Mouse (Mus musculus): ENCODE measurements around the gene Sik3. TPM values are rescaled to one million over a fixed set of nuclear protein-coding genes. Genes with fewer than 3 reads are reported as not detected.

Sik3 gene
- polyA plus RNA-seq, 1 experiment = 32.0 TPM

GRCm38 (mm10) chr9:46026058-46026849 lies 13.6 kb downstream of the Sik3 start:
- H3K4me3 ChIP-seq (ENCODE audit: insufficient read depth, poor library complexity, severe bottlenecking) = no peak overlapping the region
- TF ChIP-seq FOSL1 (IDR thresholded peaks at IDR 0.05; ENCODE audit: insufficient read depth, low read length, poor library complexity, severe bottlenecking) (no peak), MYOD1 (IDR thresholded peaks at IDR 0.05; ENCODE audit: control insufficient read depth, insufficient read length, low read depth) (no peak)
- no peaks in the 10 kb centered on the region for H3K36me3 ChIP-seq (ENCODE audit: control insufficient read depth, insufficient read depth)
- no peak overlapping the region for H3ac ChIP-seq (ENCODE audit: control insufficient read depth, insufficient read length, low read depth)
- no peaks in the 10 kb centered on the region for H3K27me3 ChIP-seq (ENCODE audit: control insufficient read depth, insufficient read depth, insufficient read length)
- H3K79me2 ChIP-seq (ENCODE audit: control insufficient read depth, insufficient read depth) = peaks cover 100% of the 10 kb centered on the region
- peaks cover 68% of the 10 kb centered on the region for H3K79me3 ChIP-seq (ENCODE audit: low read depth)

- no peak for TF ChIP-seq CEBPB (IDR thresholded peaks at IDR 0.05; ENCODE audit: low read depth)
- no peak for TF ChIP-seq FOSL1 (IDR thresholded peaks at IDR 0.05; ENCODE audit: insufficient read depth, low read length, poor library complexity, severe bottlenecking)
- TF ChIP-seq USF1 (IDR thresholded peaks at IDR 0.05; ENCODE audit: low read depth) = no peak
- TF ChIP-seq MAX (IDR thresholded peaks at IDR 0.05) = no peak
- TF ChIP-seq CTCF (IDR thresholded peaks at IDR 0.05; ENCODE audit: control insufficient read depth, insufficient read depth, insufficient read length) = no peak
- no peak for TF ChIP-seq MYOD1 (IDR thresholded peaks at IDR 0.05; ENCODE audit: control insufficient read depth, insufficient read length, low read depth)
- TF ChIP-seq MYOG (IDR thresholded peaks at IDR 0.05; ENCODE audit: control insufficient read depth, extremely low read depth, insufficient read length) = no peak
- no peak overlapping the region for H3ac ChIP-seq (ENCODE audit: control insufficient read depth, insufficient read length, low read depth)
- no peaks in the 10 kb centered on the region for H3K36me3 ChIP-seq (ENCODE audit: control insufficient read depth, insufficient read depth)
Measured at GRCm38 (mm10) chr9:46027994-46028393, 15.4 kb downstream of the Sik3 start.

GRCm38 (mm10) chr9:46029534-46029933 lies 16.9 kb downstream of the Sik3 start:
- no peak overlapping the region for H3K4me3 ChIP-seq (ENCODE audit: insufficient read depth, poor library complexity, severe bottlenecking)
- H3K79me2 ChIP-seq (ENCODE audit: control insufficient read depth, insufficient read depth) = peaks cover 100% of the 10 kb centered on the region
- TF ChIP-seq MYOD1 (IDR thresholded peaks at IDR 0.05; ENCODE audit: control insufficient read depth, insufficient read length, low read depth) (no peak), CEBPB (IDR thresholded peaks at IDR 0.05; ENCODE audit: low read depth) (no peak), MYOG (IDR thresholded peaks at IDR 0.05; ENCODE audit: control insufficient read depth, extremely low read depth, insufficient read length) (no peak)
- no peaks in the 10 kb centered on the region for H3K36me3 ChIP-seq (ENCODE audit: control insufficient read depth, insufficient read depth)
- H3K79me3 ChIP-seq (ENCODE audit: low read depth) = peaks cover 61% of the 10 kb centered on the region
- H3ac ChIP-seq (ENCODE audit: control insufficient read depth, insufficient read length, low read depth) = no peak overlapping the region
- H3K27me3 ChIP-seq (ENCODE audit: control insufficient read depth, insufficient read depth, insufficient read length) = no peaks in the 10 kb centered on the region

More at GRCm38 (mm10) chr9:46027994-46028393, 15.4 kb downstream of the Sik3 start:
- Histone ChIP-seq H3K4me3 (ENCODE audit: insufficient read depth, poor library complexity, severe bottlenecking) (no peak overlapping the region), H3K79me2 (ENCODE audit: control insufficient read depth, insufficient read depth) (peaks cover 100% of the 10 kb centered on the region), H3K27me3 (ENCODE audit: control insufficient read depth, insufficient read depth, insufficient read length) (no peaks in the 10 kb centered on the region), H3K79me3 (ENCODE audit: low read depth) (peaks cover 64% of the 10 kb centered on the region)

GRCm38 (mm10) chr9:46030184-46030583 lies 17.6 kb downstream of the Sik3 start:
- Histone ChIP-seq H3K36me3 (ENCODE audit: control insufficient read depth, insufficient read depth) (no peaks in the 10 kb centered on the region), H3ac (ENCODE audit: control insufficient read depth, insufficient read length, low read depth) (no peak overlapping the region), H3K79me2 (ENCODE audit: control insufficient read depth, insufficient read depth) (peaks cover 100% of the 10 kb centered on the region), H3K4me3 (ENCODE audit: insufficient read depth, poor library complexity, severe bottlenecking) (no peak overlapping the region), H3K79me3 (ENCODE audit: low read depth) (peaks cover 61% of the 10 kb centered on the region), H3K27me3 (ENCODE audit: control insufficient read depth, insufficient read depth, insufficient read length) (no peaks in the 10 kb centered on the region)
- TF ChIP-seq USF1 (IDR thresholded peaks at IDR 0.05; ENCODE audit: low read depth) (no peak), CTCF (IDR thresholded peaks at IDR 0.05; ENCODE audit: control insufficient read depth, insufficient read depth, insufficient read length) (no peak), FOSL1 (IDR thresholded peaks at IDR 0.05; ENCODE audit: insufficient read depth, low read length, poor library complexity, severe bottlenecking) (no peak), MYOD1 (IDR thresholded peaks at IDR 0.05; ENCODE audit: control insufficient read depth, insufficient read length, low read depth) (no peak), MAX (IDR thresholded peaks at IDR 0.05) (no peak), MYOG (IDR thresholded peaks at IDR 0.05; ENCODE audit: control insufficient read depth, extremely low read depth, insufficient read length) (no peak), CEBPB (IDR thresholded peaks at IDR 0.05; ENCODE audit: low read depth) (no peak)

- no peaks in the 10 kb centered on the region for H3K36me3 ChIP-seq (ENCODE audit: control insufficient read depth, insufficient read depth)
- H3K4me3 ChIP-seq (ENCODE audit: insufficient read depth, poor library complexity, severe bottlenecking) = no peak overlapping the region
- no peak overlapping the region for H3ac ChIP-seq (ENCODE audit: control insufficient read depth, insufficient read length, low read depth)
- TF ChIP-seq FOSL1 (IDR thresholded peaks at IDR 0.05; ENCODE audit: insufficient read depth, low read length, poor library complexity, severe bottlenecking) (no peak), MAX (IDR thresholded peaks at IDR 0.05) (no peak), MYOG (IDR thresholded peaks at IDR 0.05; ENCODE audit: control insufficient read depth, extremely low read depth, insufficient read length) (no peak), CTCF (IDR thresholded peaks at IDR 0.05; ENCODE audit: control insufficient read depth, insufficient read depth, insufficient read length) (no peak), CEBPB (IDR thresholded peaks at IDR 0.05; ENCODE audit: low read depth) (no peak), USF1 (IDR thresholded peaks at IDR 0.05; ENCODE audit: low read depth) (no peak), MYOD1 (IDR thresholded peaks at IDR 0.05; ENCODE audit: control insufficient read depth, insufficient read length, low read depth) (no peak)
- peaks cover 100% of the 10 kb centered on the region for H3K79me2 ChIP-seq (ENCODE audit: control insufficient read depth, insufficient read depth)
- H3K27me3 ChIP-seq (ENCODE audit: control insufficient read depth, insufficient read depth, insufficient read length) = no peaks in the 10 kb centered on the region
- H3K79me3 ChIP-seq (ENCODE audit: low read depth) = peaks cover 62% of the 10 kb centered on the region
Measured at GRCm38 (mm10) chr9:46030968-46031367, 18.3 kb downstream of the Sik3 start.

- Histone ChIP-seq H3K4me3 (ENCODE audit: insufficient read depth, poor library complexity, severe bottlenecking) (no peak overlapping the region), H3K79me2 (ENCODE audit: control insufficient read depth, insufficient read depth) (peaks cover 100% of the 10 kb centered on the region), H3K27me3 (ENCODE audit: control insufficient read depth, insufficient read depth, insufficient read length) (no peaks in the 10 kb centered on the region), H3ac (ENCODE audit: control insufficient read depth, insufficient read length, low read depth) (no peak overlapping the region), H3K36me3 (ENCODE audit: control insufficient read depth, insufficient read depth) (no peaks in the 10 kb centered on the region), H3K79me3 (ENCODE audit: low read depth) (peaks cover 64% of the 10 kb centered on the region)
- TF ChIP-seq MYOG (IDR thresholded peaks at IDR 0.05; ENCODE audit: control insufficient read depth, extremely low read depth, insufficient read length) (no peak), USF1 (IDR thresholded peaks at IDR 0.05; ENCODE audit: low read depth) (no peak), MAX (IDR thresholded peaks at IDR 0.05) (no peak), FOSL1 (IDR thresholded peaks at IDR 0.05; ENCODE audit: insufficient read depth, low read length, poor library complexity, severe bottlenecking) (no peak), MYOD1 (IDR thresholded peaks at IDR 0.05; ENCODE audit: control insufficient read depth, insufficient read length, low read depth) (no peak), CEBPB (IDR thresholded peaks at IDR 0.05; ENCODE audit: low read depth) (no peak), CTCF (IDR thresholded peaks at IDR 0.05; ENCODE audit: control insufficient read depth, insufficient read depth, insufficient read length) (no peak)
Measured at GRCm38 (mm10) chr9:46032190-46032589, 19.6 kb downstream of the Sik3 start.
